Mouse (Mus musculus): ENCODE measurements around the gene Pcx. TPM values are rescaled to one million over a fixed set of nuclear protein-coding genes. Genes with fewer than 3 reads are reported as not detected.

Pcx gene
- polyA plus RNA-seq, 1 experiment, result 41.9 TPM

DNA sequence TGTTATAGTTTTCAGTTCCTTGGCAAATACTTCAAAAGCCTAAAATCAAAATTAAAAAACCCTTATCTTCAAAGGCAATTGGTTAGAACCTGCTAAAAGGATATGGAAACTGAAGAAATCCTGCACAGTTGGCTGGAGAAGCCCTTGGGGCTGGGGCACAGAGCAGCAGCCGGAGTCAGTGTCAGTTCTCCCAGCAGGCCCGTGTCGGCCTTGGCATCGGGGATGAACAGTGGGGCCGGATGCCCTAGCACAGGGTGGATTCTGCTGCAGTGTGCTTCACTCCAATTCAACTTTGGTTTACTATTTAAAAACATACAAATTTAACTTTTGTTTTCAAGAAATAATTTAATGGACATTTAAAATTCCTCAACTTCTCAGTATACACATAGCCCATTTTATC, 147.9 kb downstream of the Pcx start:
- DNase-seq, result no peak
- Histone ChIP-seq H3K27me3 (ENCODE audit: control insufficient read depth, insufficient read depth, low read length) (no peaks in the 10 kb centered on the region), H3K27ac (ENCODE audit: control insufficient read depth, insufficient read depth, low read length) (no peak overlapping the region), H3K36me3 (ENCODE audit: control insufficient read depth, insufficient read depth, low read length) (no peaks in the 10 kb centered on the region), H3K4me1 (replicated peaks; ENCODE audit: control insufficient read depth, insufficient read depth, low read length) (no peaks in the 10 kb centered on the region), H3K4me3 (ENCODE audit: control insufficient read depth, insufficient read depth, low read length) (no peak overlapping the region)
- TF ChIP-seq POLR2A (IDR thresholded peaks at IDR 0.05; ENCODE audit: control insufficient read depth, extremely low read depth, insufficient read depth, low read length, poor library complexity), result no peak
- TF ChIP-seq CTCF (IDR thresholded peaks at IDR 0.05; ENCODE audit: borderline replicate concordance, control insufficient read depth, extremely low read depth, insufficient read depth, low read length, poor library complexity), result no peak
- 96% methylated on average over 5 of the region's 5 CpGs for WGBS

DNA sequence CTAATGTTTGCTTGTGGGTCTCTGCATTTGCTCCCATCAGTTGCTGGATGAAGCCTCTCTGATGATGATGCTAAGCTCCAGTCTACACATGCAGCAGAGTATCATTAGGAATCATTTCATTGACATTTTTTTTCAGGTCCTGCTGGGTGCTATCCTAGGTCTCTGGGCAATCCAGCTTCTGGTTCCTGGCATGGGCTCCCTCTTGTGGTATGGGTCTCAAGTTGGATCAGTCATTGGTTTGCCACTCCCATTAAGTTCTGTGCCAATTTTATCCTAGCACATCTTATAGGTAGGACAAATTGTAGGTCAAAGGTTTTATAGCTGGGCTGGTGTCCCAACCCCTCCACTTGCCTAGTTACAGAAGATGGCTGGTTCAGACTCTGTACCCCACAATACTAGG, 156.5 kb downstream of the Pcx start:
- TF ChIP-seq CTCF (IDR thresholded peaks at IDR 0.05; ENCODE audit: borderline replicate concordance, control insufficient read depth, extremely low read depth, insufficient read depth, low read length, poor library complexity) (no peak), POLR2A (IDR thresholded peaks at IDR 0.05; ENCODE audit: control insufficient read depth, extremely low read depth, insufficient read depth, low read length, poor library complexity) (no peak)
- no peaks in the 10 kb centered on the region for H3K4me1 ChIP-seq (replicated peaks; ENCODE audit: control insufficient read depth, insufficient read depth, low read length)
- H3K27ac ChIP-seq (ENCODE audit: control insufficient read depth, insufficient read depth, low read length), result no peak overlapping the region
- DNase-seq, result no peak
- H3K36me3 ChIP-seq (ENCODE audit: control insufficient read depth, insufficient read depth, low read length), result no peaks in the 10 kb centered on the region
- H3K4me3 ChIP-seq (ENCODE audit: control insufficient read depth, insufficient read depth, low read length), result no peak overlapping the region
- no peaks in the 10 kb centered on the region for H3K27me3 ChIP-seq (ENCODE audit: control insufficient read depth, insufficient read depth, low read length)

DNA sequence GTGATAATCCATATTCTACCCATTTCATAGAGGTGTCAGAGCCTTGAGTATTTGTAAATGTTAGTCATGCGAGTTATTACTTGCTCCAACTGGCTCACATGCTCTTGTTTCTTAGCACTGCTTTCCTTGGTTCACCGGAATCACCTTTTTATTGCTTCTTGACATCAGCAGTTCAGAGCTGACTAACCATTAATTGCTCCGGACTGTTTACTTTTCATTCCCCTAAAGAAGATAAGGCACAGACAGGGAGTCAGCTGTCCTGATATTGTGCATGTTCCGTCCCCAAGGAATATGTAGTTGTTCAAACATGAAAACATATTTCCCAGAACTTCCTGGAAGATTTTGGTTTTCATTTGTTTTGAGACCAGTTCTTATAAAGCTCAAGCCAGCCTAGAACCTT, 160.5 kb downstream of the Pcx start:
- no peak for DNase-seq
- H3K27me3 ChIP-seq (ENCODE audit: control insufficient read depth, insufficient read depth, low read length), result no peaks in the 10 kb centered on the region
- no peak overlapping the region for H3K27ac ChIP-seq (ENCODE audit: control insufficient read depth, insufficient read depth, low read length)
- no peaks in the 10 kb centered on the region for H3K36me3 ChIP-seq (ENCODE audit: control insufficient read depth, insufficient read depth, low read length)
- no peak overlapping the region for H3K4me3 ChIP-seq (ENCODE audit: control insufficient read depth, insufficient read depth, low read length)
- H3K4me1 ChIP-seq (replicated peaks; ENCODE audit: control insufficient read depth, insufficient read depth, low read length), result no peaks in the 10 kb centered on the region
- WGBS, result 87% methylated on average over 4 of the region's 4 CpGs
- TF ChIP-seq CTCF (IDR thresholded peaks at IDR 0.05; ENCODE audit: borderline replicate concordance, control insufficient read depth, extremely low read depth, insufficient read depth, low read length, poor library complexity), result no peak
- TF ChIP-seq POLR2A (IDR thresholded peaks at IDR 0.05; ENCODE audit: control insufficient read depth, extremely low read depth, insufficient read depth, low read length, poor library complexity), result no peak

Other genes with a start within 250 kb of the Pcx start
- gene Ssh3, start 241.3 kb upstream of the Pcx start, polyA plus RNA-seq (2012; rRNA removed), result 72.7 and 94.1 TPM in 2 replicates
- 56.0 and 61.4 TPM in 2 replicates for gene Ankrd13d, start 227.3 kb upstream of the Pcx start, polyA plus RNA-seq (2012; rRNA removed)
- gene Grk2, start 204.2 kb upstream of the Pcx start, polyA plus RNA-seq (2012; rRNA removed), result 515 and 528 TPM in 2 replicates
- gene Kdm2a, start 112.2 kb upstream of the Pcx start, polyA plus RNA-seq (2012; rRNA removed), result 194 and 210 TPM in 2 replicates
- gene Rhod, start 71.0 kb upstream of the Pcx start, polyA plus RNA-seq (2012; rRNA removed), result 2.6 and 2.9 TPM in 2 replicates
- 1.6 and 2.0 TPM in 2 replicates for gene Syt12, start 33.0 kb upstream of the Pcx start, polyA plus RNA-seq (2012; rRNA removed)
- gene 2010003K11Rik, start 11.9 kb upstream of the Pcx start, polyA plus RNA-seq (2012; rRNA removed), result 0.90 and 1.2 TPM in 2 replicates
- 17.3 and 18.1 TPM in 2 replicates for gene Lrfn4, start 105.2 kb downstream of the Pcx start, polyA plus RNA-seq (2012; rRNA removed)
- 151 and 163 TPM in 2 replicates for gene Rce1, start 115.2 kb downstream of the Pcx start, polyA plus RNA-seq (2012; rRNA removed)
- 0.04 and 1.1 TPM in 2 replicates for gene Gm960, start 188.2 kb downstream of the Pcx start, polyA plus RNA-seq (2012; rRNA removed)
- 0.23 and 0.26 TPM in 2 replicates for gene Sptbn2, start 200.7 kb downstream of the Pcx start, polyA plus RNA-seq (2012; rRNA removed)
- gene Rbm4b, start 246.0 kb downstream of the Pcx start, polyA plus RNA-seq (2012; rRNA removed), result 20.0 and 20.2 TPM in 2 replicates

Measured in thymus, adult 2 months (tissue).